Mouse (Mus musculus) heart, postnatal 25 days (tissue): Measurements from ENCODE around the gene Pacs1. TPM values are rescaled to one million over a fixed set of nuclear protein-coding genes. Genes with fewer than 3 reads are reported as not detected.
"Not testable (repeated sequence)": the region's sequence is repeated elsewhere in the genome, so short reads cannot be mapped to it uniquely, and the experiment has no call there.

Experiments
- DNase-seq: peaks from one replicate; pipeline ENCODE4 v3.0.0; 2022; ENCODE audit warnings: low spot score
- intact Hi-C: fragments of 180-260 bp; cut with DNase I; formaldehyde crosslinking; loops from one replicate; pipeline ENCODE4 v1.15.1; 2025
- total RNA-seq, 2 experiments: library from RNA; stranded (reverse); gene quantifications; 2 replicates each; pipeline ENCODE4 v1.2.3; 2021

Pacs1 gene
- total RNA-seq, 2 experiments from 2014 or later: 21.1 TPM

DNA sequence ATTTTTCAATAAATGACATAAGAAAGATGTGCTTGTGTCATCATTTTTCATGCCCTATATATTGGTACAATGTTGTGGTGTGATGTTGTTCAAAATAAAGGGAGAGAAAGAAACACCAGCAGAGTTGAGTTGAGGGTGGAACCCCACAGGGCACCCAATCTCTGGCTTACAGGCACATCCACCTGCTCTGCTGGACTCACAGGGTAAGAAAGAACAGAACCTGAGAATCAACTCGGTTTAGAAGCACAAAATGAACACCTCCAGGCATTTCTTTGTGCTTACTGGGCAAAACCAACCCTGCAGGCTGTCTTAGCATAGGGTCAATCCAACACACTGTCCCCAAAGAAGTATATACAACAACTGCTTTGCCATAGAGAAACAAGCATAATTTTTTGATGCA is 1.5 kb downstream of the Pacs1 start:
- no peak for DNase-seq
- intact Hi-C loops: no loop called here

DNA sequence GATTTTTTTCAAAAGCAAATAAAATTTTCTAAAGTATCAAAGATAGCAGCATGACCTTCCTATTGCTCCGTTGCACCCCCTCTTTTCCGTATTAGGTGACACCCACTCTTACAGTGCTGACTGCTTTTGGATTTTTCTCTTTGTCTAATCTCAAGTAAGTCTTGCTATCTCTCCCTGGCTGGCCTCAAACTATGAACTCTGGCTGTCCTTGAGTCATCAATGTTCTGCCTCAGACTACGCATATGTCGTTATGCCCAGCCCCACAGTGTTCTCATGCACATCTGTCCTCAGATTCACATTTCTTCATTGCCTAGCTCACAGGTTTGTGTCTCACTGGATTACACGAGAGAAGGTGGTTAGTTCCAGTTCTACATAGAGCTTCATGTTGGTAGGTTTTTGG is 3.5 kb downstream of the Pacs1 start:
- no peak for DNase-seq

DNA sequence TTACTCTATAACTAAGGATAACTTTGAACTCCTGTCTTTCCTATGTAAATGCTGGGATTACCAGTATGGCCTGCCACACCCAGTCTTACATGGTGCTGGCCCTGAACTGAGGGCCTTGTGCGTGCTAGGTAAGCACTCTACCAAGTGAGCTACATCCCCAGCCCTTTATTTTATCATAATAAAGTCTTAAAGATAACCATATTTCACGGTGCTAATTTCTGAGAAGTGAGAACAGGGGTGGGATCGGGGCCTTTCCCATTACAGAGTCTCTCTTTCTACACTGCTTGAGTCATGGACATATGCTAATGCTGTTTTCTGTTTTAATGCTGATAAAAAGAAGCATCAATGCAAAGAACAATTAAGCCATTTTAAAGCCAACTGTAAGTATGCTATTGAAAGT is 4.0 kb downstream of the Pacs1 start:
- DNase-seq: no peak
- intact Hi-C loops: no loop called here

More for the DNA sequence above, 3.5 kb downstream of the Pacs1 start:
- intact Hi-C loops: no loop called here

DNA sequence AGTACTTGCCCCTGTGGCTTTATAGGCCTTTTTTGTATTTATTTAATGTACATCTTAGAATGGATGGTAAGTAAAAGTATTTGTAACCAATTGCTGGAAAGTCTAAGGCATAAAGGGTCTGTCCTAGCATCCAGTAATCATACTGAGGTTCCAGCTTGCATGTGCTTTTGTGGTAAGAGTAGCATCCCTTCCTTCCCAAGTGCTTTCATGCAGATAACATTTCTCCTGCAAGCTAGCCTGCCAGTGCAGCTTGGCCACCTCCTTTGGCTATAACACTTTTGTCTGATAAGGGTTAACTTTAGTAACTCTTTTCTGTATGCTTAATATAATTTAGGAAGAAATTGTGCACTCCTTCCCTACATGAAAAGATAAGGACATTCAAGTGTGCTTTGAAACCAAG is 4.9 kb downstream of the Pacs1 start:
- intact Hi-C loops: no loop called here
- no peak for DNase-seq

DNA sequence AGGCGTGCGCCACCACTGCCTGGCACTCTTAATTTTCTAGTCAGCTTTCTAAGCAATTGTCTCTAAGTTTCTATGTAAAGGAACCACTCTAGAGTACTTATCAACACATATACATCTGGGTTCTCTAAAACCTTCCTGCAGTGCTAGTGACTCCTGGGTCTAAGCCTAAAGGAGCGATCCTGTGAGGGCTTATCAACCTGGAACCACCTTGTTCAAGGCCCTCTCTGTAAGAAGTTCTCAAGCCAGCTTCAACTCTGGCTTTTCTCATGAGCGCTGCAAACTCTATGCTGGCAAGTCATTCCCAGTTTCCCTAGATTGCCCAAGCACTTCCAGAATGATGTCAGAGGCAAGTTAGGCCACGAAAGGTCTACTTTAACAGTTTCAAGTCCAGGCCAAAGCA is 5.9 kb downstream of the Pacs1 start:
- intact Hi-C loops: no loop called here
- no peak for DNase-seq

DNA sequence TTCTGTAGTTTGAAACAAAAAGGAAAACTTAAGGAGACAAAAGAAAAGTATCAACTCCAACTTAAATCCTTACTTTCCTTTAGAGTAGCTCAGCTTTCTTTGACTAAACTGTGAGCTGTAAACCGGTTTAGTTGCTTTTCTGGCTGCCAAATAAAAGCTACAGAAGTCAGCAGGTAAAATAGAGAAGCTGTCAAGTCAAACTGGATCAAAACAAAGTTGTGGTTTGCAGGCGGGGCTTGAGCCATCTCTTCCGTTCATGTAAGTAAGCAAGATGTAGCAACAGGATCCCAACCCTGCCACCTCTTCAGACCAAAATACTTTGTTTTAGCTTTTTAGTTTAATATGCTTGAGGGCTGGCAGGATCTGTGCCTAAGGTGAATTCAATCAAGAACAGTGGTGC is 15.8 kb downstream of the Pacs1 start:
- intact Hi-C loops: no loop called here
- no peak for DNase-seq

GRCm38 (mm10) chr19:5236981-5237380 is 35.9 kb downstream of the Pacs1 start:
- DNase-seq, intact Hi-C loops: not testable (repeated sequence)

DNA sequence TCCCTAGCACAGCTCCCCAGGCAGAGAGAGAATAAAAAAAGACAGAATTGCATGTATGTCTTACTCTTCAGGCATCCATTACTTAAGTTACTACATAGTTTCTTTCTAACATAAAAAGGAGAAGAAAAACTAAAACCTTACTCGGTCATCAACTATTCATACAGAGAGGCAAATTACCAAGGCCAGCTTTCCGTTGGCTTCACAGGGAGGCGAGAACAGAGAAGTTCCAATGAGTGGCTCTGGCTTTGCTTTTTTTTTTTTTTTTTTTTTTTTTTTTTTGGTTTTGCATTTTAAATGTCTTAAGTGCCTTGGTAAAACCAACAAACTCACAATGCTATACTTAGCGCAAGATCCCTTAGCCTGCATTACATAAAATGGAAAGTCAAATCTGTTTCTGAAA is 40.2 kb downstream of the Pacs1 start:
- DNase-seq: no peak
- intact Hi-C loops: no loop called here

DNA sequence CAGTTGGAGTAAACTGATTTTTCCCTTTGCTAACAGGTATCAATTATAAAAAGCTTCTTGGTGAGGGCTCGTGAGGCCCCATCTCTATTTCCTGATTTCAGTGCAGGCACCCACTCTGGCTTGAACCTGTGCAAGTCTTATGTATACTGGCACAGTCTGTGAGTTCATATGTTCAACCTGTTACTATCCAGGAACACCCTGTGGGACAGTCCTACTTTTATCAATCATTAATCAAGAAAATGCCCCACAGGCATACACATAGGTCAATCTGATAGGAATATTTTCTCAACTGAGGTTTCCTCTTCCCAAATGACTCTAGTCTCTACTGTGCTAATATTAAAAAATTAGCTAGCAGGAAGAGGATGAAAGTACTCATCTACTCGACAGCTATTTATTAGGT is 42.8 kb downstream of the Pacs1 start:
- DNase-seq: no peak
- intact Hi-C loops: no loop called here

- intact Hi-C loops: no loop called here
Observed at GRCm38 (mm10) chr19:5224624-5225023, 48.3 kb downstream of the Pacs1 start.

GRCm38 (mm10) chr19:5224077-5224476 is 48.8 kb downstream of the Pacs1 start:
- intact Hi-C loops: no loop called here
- no peak for DNase-seq

More at GRCm38 (mm10) chr19:5224624-5225023, 48.3 kb downstream of the Pacs1 start:
- no peak for DNase-seq

- intact Hi-C loops: no loop called here
- no peak for DNase-seq
Observed at GRCm38 (mm10) chr19:5221926-5222325, 51.0 kb downstream of the Pacs1 start.

- intact Hi-C loops, DNase-seq: not testable (repeated sequence)
Observed at GRCm38 (mm10) chr19:5221219-5221723, 51.6 kb downstream of the Pacs1 start.

- intact Hi-C loops: no loop called here
- no peak for DNase-seq
Observed at GRCm38 (mm10) chr19:5220389-5220788, 52.5 kb downstream of the Pacs1 start.

- DNase-seq: no peak
- intact Hi-C loops: no loop called here
Observed at GRCm38 (mm10) chr19:5201691-5202090, 71.2 kb downstream of the Pacs1 start.

- intact Hi-C loops, DNase-seq: not testable (repeated sequence)
Observed at GRCm38 (mm10) chr19:5200617-5201016, 72.3 kb downstream of the Pacs1 start.

DNA sequence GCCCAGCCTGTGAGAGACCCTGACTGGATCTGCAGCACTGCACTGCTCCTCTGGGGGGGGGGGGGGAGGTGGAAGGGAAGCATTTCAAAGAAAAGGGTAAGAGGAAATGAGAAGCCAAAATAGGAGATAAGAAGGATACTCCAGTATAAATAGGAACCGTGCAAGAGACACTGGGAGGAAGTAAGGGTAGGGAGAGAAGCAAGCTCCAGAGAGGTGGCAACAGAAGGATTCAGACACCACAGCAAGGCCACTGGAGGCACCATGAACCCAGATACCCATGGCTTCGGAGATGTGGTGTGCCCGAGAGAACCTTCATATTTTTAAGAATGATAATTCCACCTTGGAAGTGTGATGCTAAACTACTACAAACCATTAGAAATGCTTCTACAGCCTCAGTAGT is 74.4 kb downstream of the Pacs1 start:
- no peak for DNase-seq
- intact Hi-C loops: loop anchor here (5.0 kb wide), 1 partner anchor 79 kb away; no protein-coding TSS in a partner anchor

GRCm38 (mm10) chr19:5195417-5196035 is 77.4 kb downstream of the Pacs1 start:
- DNase-seq: peak; percentile 1
- intact Hi-C loops: loop anchor here (5.0 kb wide), 1 partner anchor 82 kb away; no protein-coding TSS in a partner anchor

DNA sequence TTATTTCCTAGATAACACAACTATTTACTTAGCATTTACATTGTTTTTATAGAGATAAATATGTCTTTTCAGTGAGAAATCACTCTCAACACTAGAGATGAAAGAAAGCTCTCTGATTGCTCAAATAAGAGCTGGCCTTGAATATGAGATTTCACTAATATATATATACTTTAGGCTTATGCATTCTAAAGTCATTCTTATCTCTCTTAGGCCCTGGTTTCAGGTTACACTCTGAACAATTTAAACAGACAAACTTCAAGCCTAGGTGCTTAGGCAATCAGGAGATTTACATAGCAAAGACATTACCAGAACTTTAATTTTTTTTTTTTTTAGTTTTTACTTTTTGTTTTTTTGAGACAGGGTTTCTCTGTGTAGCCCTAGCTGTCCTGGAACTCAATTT is 80.5 kb downstream of the Pacs1 start:
- no peak for DNase-seq
- intact Hi-C loops: no loop called here

DNA sequence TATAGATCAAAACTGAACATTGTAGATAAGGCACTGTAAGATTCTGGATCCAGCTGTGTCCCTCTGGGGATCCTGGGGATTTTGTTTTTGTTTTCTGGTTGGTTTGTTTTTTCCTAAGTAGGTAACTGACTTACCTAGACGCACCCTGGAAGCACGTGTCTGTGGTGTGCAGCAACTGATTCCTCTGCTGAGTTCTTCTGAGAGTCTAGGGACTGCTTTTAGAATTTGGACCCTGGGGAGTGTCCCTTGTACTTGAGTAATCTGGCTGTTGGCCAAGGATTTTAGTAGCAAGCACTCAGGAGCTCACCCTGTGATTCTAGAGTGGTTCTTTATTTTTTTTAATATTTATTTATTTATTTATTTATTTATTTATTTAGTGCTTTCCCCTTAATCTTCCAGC is 85.5 kb downstream of the Pacs1 start:
- no peak for DNase-seq
- intact Hi-C loops: no loop called here

DNA sequence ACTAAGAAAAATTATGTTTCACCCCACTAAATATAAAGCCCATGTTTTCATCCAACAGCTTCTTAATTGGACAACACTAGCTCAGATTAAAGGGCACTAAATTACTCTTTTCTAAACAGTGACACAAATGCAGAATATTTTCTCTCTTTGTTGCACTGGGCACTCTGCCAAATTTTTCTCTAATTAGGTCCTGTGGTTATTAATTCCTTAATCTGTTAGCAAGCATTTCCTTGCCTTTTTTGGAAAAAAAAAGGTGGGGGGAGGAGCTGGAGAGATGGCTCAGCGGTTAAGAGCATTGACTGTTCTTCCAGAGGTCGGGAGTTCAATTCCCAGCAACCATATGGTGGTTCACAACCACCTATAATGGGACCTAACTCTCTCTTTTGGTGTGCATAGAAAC is 91.0 kb downstream of the Pacs1 start:
- intact Hi-C loops: no loop called here
- DNase-seq: no peak

DNA sequence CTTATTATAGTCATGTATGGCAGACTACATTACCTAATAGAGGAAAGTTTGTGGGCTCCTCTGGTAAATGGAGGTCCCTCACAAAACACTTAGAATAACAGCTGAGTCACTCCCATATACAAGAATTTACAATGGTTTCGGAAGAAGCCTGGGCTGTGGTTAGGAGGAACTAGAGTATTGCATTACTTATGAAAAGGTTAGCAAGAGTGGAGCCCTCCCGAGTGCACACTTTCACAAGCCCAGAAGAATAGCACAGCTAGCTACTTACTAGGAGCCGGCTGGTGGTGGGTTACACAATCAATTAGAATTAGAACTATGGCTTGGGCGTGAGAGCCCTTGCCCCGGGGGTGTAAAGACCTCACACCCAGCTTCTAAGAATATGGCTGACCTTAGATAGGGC is 94.3 kb downstream of the Pacs1 start:
- no peak for DNase-seq
- intact Hi-C loops: no loop called here
